Mouse (Mus musculus): ENCODE measurements around the gene Olfr1196. TPM values are rescaled to one million over a fixed set of nuclear protein-coding genes. Genes with fewer than 3 reads are reported as not detected.
"Not testable (repeated sequence)": the region's sequence is repeated elsewhere in the genome, so short reads cannot be mapped to it uniquely, and the experiment has no call there.

Olfr1196 gene
- polyA plus RNA-seq (2016; fragmentation: Nextera tagmentation; extraction: Ambion mirVana), result not detected in 2 replicates

GRCm38 (mm10) chr2:88704497-88704896 is at the start of gene Olfr1196:
Gene Olfr1196 (minus strand): TSS chr2:88704597.
- H3K36me3 ChIP-seq, result no peaks in the 10 kb centered on the region
- no peaks in the 10 kb centered on the region for H3K9me3 ChIP-seq (replicated peaks)
- no peak for ATAC-seq (ENCODE audit: low FRiP score)
- 89% methylated on average over 2 of the region's 2 CpGs for WGBS
- H3K4me1 ChIP-seq, result no peaks in the 10 kb centered on the region
- H3K4me3 ChIP-seq, result no peak within 1 kb of the TSS
- H3K27ac ChIP-seq, result no peak within 1 kb of the TSS
- H3K9ac ChIP-seq, result no peak within 1 kb of the TSS
- no peaks in the 10 kb centered on the region for H3K27me3 ChIP-seq
- no peak within 1 kb of the TSS for H3K4me2 ChIP-seq (replicated peaks)

- WGBS, result 93% methylated on average over 2 of the region's 2 CpGs
- H3K9me3 ChIP-seq (replicated peaks), result no peaks in the 10 kb centered on the region
- no peak for ATAC-seq (ENCODE audit: low FRiP score)
- no peaks in the 10 kb centered on the region for H3K36me3 ChIP-seq
- H3K4me3 ChIP-seq, result no peak within 1 kb of the TSS
- H3K4me1 ChIP-seq, result no peaks in the 10 kb centered on the region
- H3K4me2 ChIP-seq (replicated peaks), result no peak within 1 kb of the TSS
- no peak within 1 kb of the TSS for H3K9ac ChIP-seq
- no peak within 1 kb of the TSS for H3K27ac ChIP-seq
- H3K27me3 ChIP-seq, result no peaks in the 10 kb centered on the region
These were observed 46.9 kb upstream of the Olfr1196 start, which contains the start of gene Olfr1198 for GRCm38 (mm10) chr2:88751270-88751669. Gene Olfr1198 (minus strand): TSS chr2:88751370.

GRCm38 (mm10) chr2:88743379-88743778 is 39.0 kb upstream of the Olfr1196 start:
- no peak for ATAC-seq (ENCODE audit: low FRiP score)
- H3K4me2 ChIP-seq (replicated peaks), result no peak overlapping the region
- H3K27ac ChIP-seq, result no peak overlapping the region
- H3K4me1 ChIP-seq, result no peaks in the 10 kb centered on the region
- no peak overlapping the region for H3K9ac ChIP-seq
- H3K36me3 ChIP-seq, result no peaks in the 10 kb centered on the region
- 66% methylated on average over 3 of the region's 3 CpGs for WGBS
- no peak overlapping the region for H3K4me3 ChIP-seq
- no peaks in the 10 kb centered on the region for H3K27me3 ChIP-seq
- no peaks in the 10 kb centered on the region for H3K9me3 ChIP-seq (replicated peaks)

- Histone ChIP-seq H3K9ac (no peak within 1 kb of the TSS), H3K36me3 (no peaks in the 10 kb centered on the region), H3K27ac (no peak within 1 kb of the TSS), H3K27me3 (no peaks in the 10 kb centered on the region), H3K4me2 (replicated peaks) (no peak within 1 kb of the TSS), H3K4me1 (no peaks in the 10 kb centered on the region), H3K4me3 (no peak within 1 kb of the TSS), H3K9me3 (replicated peaks) (no peaks in the 10 kb centered on the region)
- WGBS, result 89% methylated on average over 1 of the region's 1 CpGs
- no peak for ATAC-seq (ENCODE audit: low FRiP score)
These were observed 27.9 kb upstream of the Olfr1196 start, which contains the start of gene Olfr1197 for GRCm38 (mm10) chr2:88732266-88732665. Gene Olfr1197 (minus strand): TSS chr2:88732366.

- H3K4me2 ChIP-seq (replicated peaks), result no peak within 1 kb of the TSS
- no peak within 1 kb of the TSS for H3K9ac ChIP-seq
- no peak within 1 kb of the TSS for H3K4me3 ChIP-seq
- H3K27ac ChIP-seq, result no peak within 1 kb of the TSS
- H3K9me3 ChIP-seq (replicated peaks), result no peaks in the 10 kb centered on the region
- no peak for ATAC-seq (ENCODE audit: low FRiP score)
- H3K4me1 ChIP-seq, result no peaks in the 10 kb centered on the region
- no peaks in the 10 kb centered on the region for H3K36me3 ChIP-seq
- no peaks in the 10 kb centered on the region for H3K27me3 ChIP-seq
These were observed 15.3 kb downstream of the Olfr1196 start, which contains the start of gene Olfr1195 for GRCm38 (mm10) chr2:88689087-88689486. Gene Olfr1195 (minus strand): TSS chr2:88689187.

GRCm38 (mm10) chr2:88675328-88675727 is 29.1 kb downstream of the Olfr1196 start, which contains the start of gene Olfr1193:
Gene Olfr1193 (plus strand): TSS chr2:88675628.
- H3K9ac ChIP-seq; ATAC-seq (ENCODE audit: low FRiP score); H3K36me3 ChIP-seq; H3K9me3 ChIP-seq (replicated peaks); H3K4me2 ChIP-seq (replicated peaks); H3K27me3 ChIP-seq; H3K4me1 ChIP-seq; H3K27ac ChIP-seq; H3K4me3 ChIP-seq: not testable (repeated sequence)

GRCm38 (mm10) chr2:88648209-88648608 is 56.2 kb downstream of the Olfr1196 start, which contains the start of gene Olfr1192-ps1:
Gene Olfr1192-ps1 (plus strand): TSS chr2:88648509.
- Histone ChIP-seq H3K4me1 (no peaks in the 10 kb centered on the region), H3K4me2 (replicated peaks) (no peak within 1 kb of the TSS), H3K36me3 (no peaks in the 10 kb centered on the region), H3K27ac (no peak within 1 kb of the TSS), H3K27me3 (no peaks in the 10 kb centered on the region), H3K9me3 (replicated peaks) (no peaks in the 10 kb centered on the region), H3K4me3 (no peak within 1 kb of the TSS), H3K9ac (no peak within 1 kb of the TSS)
- 50% methylated on average over 1 of the region's 1 CpGs for WGBS
- no peak for ATAC-seq (ENCODE audit: low FRiP score)

Other genes with a start within 250 kb of the Olfr1196 start
- gene Olfr1183, start 249.7 kb downstream of the Olfr1196 start, polyA plus RNA-seq (2016; fragmentation: Nextera tagmentation; extraction: Ambion mirVana), result not detected in 2 replicates
- gene Olfr1184, start 221.0 kb downstream of the Olfr1196 start, polyA plus RNA-seq (2016; fragmentation: Nextera tagmentation; extraction: Ambion mirVana), result not detected in 2 replicates
- gene Olfr1185-ps1, start 211.3 kb downstream of the Olfr1196 start, polyA plus RNA-seq (2016; fragmentation: Nextera tagmentation; extraction: Ambion mirVana), result not detected in 2 replicates
- not detected in 2 replicates for gene Olfr1186, start 186.0 kb downstream of the Olfr1196 start, polyA plus RNA-seq (2016; fragmentation: Nextera tagmentation; extraction: Ambion mirVana)
- not detected in 2 replicates for gene Olfr1188, start 147.7 kb downstream of the Olfr1196 start, polyA plus RNA-seq (2016; fragmentation: Nextera tagmentation; extraction: Ambion mirVana)
- not detected in 2 replicates for gene Olfr1189, start 118.1 kb downstream of the Olfr1196 start, polyA plus RNA-seq (2016; fragmentation: Nextera tagmentation; extraction: Ambion mirVana)
- gene Olfr1191-ps1, start 64.1 kb downstream of the Olfr1196 start, polyA plus RNA-seq (2016; fragmentation: Nextera tagmentation; extraction: Ambion mirVana), result not detected in 2 replicates
- not detected in 2 replicates for gene Olfr1192-ps1, start 56.1 kb downstream of the Olfr1196 start, polyA plus RNA-seq (2016; fragmentation: Nextera tagmentation; extraction: Ambion mirVana)
- not detected in 2 replicates for gene Olfr1193, start 29.0 kb downstream of the Olfr1196 start, polyA plus RNA-seq (2016; fragmentation: Nextera tagmentation; extraction: Ambion mirVana)
- not detected in 2 replicates for gene Olfr1195, start 15.4 kb downstream of the Olfr1196 start, polyA plus RNA-seq (2016; fragmentation: Nextera tagmentation; extraction: Ambion mirVana)
- not detected in 2 replicates for gene Olfr1197, start 27.8 kb upstream of the Olfr1196 start, polyA plus RNA-seq (2016; fragmentation: Nextera tagmentation; extraction: Ambion mirVana)
- not detected in 2 replicates for gene Olfr1198, start 46.8 kb upstream of the Olfr1196 start, polyA plus RNA-seq (2016; fragmentation: Nextera tagmentation; extraction: Ambion mirVana)
- not detected in 2 replicates for gene Olfr1199, start 55.9 kb upstream of the Olfr1196 start, polyA plus RNA-seq (2016; fragmentation: Nextera tagmentation; extraction: Ambion mirVana)
- gene Olfr1200, start 65.9 kb upstream of the Olfr1196 start, polyA plus RNA-seq (2016; fragmentation: Nextera tagmentation; extraction: Ambion mirVana), result not detected in 2 replicates
- gene Olfr1201, start 88.4 kb upstream of the Olfr1196 start, polyA plus RNA-seq (2016; fragmentation: Nextera tagmentation; extraction: Ambion mirVana), result not detected in 2 replicates
- gene Olfr1202, start 109.9 kb upstream of the Olfr1196 start, polyA plus RNA-seq (2016; fragmentation: Nextera tagmentation; extraction: Ambion mirVana), result not detected in 2 replicates
- gene Olfr1205, start 125.1 kb upstream of the Olfr1196 start, polyA plus RNA-seq (2016; fragmentation: Nextera tagmentation; extraction: Ambion mirVana), result not detected in 2 replicates
- not detected in 2 replicates for gene Olfr1204, start 144.7 kb upstream of the Olfr1196 start, polyA plus RNA-seq (2016; fragmentation: Nextera tagmentation; extraction: Ambion mirVana)
- not detected in 2 replicates for gene Olfr1206, start 158.6 kb upstream of the Olfr1196 start, polyA plus RNA-seq (2016; fragmentation: Nextera tagmentation; extraction: Ambion mirVana)
- gene Olfr1208, start 197.7 kb upstream of the Olfr1196 start, polyA plus RNA-seq (2016; fragmentation: Nextera tagmentation; extraction: Ambion mirVana), result not detected in 2 replicates
- gene Olfr1209, start 210.6 kb upstream of the Olfr1196 start, polyA plus RNA-seq (2016; fragmentation: Nextera tagmentation; extraction: Ambion mirVana), result not detected in 2 replicates
- gene Olfr1211, start 233.5 kb upstream of the Olfr1196 start, polyA plus RNA-seq (2016; fragmentation: Nextera tagmentation; extraction: Ambion mirVana), result not detected in 2 replicates
- gene Olfr1212, start 249.4 kb upstream of the Olfr1196 start, polyA plus RNA-seq (2016; fragmentation: Nextera tagmentation; extraction: Ambion mirVana), result not detected in 2 replicates

All from hindbrain, embryonic 12.5 days (tissue).